Mouse (Mus musculus): ENCODE results near the gene 1810055G02Rik.

1810055G02Rik gene

GRCm38 (mm10) chr19:3743362-3743761 is 35.3 kb downstream of the 1810055G02Rik start:
- DNase-seq (ENCODE audit: low spot score) = no peak

- DNase-seq (ENCODE audit: low spot score) = peak; percentile 36
These were observed 35.9 kb downstream of the 1810055G02Rik start for GRCm38 (mm10) chr19:3743851-3744512.

DNA sequence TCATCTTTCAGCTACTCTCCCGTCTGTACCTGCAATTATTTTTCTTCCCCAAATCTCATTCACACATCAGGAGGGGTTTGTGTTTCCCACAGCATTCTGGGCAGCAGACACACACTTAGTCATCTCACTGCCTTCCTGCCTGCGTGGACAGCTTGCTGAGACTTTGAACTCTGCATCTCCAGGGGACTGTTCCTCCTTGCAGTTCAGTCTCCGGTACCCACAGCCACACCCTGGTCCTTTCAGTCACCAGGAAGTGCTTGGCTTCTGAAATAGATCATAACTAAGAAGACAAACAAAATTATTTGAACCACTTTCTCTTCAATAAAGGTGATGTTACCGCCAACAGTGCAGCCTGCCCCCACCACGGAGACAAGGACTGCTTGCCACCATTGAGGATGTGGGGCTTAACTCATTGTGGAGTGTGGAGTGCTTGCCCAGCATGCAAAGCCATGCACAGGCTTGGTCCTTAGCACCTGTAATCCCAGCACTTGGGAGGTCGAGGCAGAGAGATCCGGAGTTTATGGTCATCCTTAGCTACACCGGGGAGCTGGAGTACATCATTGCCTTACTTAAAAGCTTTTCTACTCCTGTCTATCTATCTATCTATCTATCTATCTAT is 44.6 kb downstream of the 1810055G02Rik start:
- no peak for DNase-seq (ENCODE audit: low spot score)

GRCm38 (mm10) chr19:3753240-3753633 is 45.1 kb downstream of the 1810055G02Rik start:
- no peak for DNase-seq (ENCODE audit: low spot score)

- DNase-seq (ENCODE audit: low spot score) = no peak
These were observed 45.6 kb downstream of the 1810055G02Rik start for GRCm38 (mm10) chr19:3753738-3754137.

DNA sequence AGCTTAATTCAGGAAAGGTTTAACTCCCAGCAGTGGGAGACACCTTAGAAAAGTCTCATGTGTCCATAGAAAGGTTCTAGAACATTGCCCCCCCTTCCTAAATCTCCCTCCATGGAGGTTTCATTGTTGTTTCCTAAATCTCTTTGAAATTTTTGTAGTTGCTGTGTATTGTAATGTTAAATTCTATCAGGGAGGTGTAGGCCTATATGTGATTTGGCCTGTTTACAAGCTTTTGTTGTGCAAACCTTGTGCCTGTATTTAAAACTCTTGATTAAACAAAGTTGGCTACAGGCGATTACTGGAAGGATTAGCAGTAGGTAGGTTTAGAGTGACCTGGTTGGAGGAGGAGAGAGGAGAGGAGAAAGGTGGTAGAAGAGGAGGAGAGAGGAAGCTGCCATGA is 49.8 kb downstream of the 1810055G02Rik start:
- no peak for DNase-seq (ENCODE audit: low spot score)

DNA sequence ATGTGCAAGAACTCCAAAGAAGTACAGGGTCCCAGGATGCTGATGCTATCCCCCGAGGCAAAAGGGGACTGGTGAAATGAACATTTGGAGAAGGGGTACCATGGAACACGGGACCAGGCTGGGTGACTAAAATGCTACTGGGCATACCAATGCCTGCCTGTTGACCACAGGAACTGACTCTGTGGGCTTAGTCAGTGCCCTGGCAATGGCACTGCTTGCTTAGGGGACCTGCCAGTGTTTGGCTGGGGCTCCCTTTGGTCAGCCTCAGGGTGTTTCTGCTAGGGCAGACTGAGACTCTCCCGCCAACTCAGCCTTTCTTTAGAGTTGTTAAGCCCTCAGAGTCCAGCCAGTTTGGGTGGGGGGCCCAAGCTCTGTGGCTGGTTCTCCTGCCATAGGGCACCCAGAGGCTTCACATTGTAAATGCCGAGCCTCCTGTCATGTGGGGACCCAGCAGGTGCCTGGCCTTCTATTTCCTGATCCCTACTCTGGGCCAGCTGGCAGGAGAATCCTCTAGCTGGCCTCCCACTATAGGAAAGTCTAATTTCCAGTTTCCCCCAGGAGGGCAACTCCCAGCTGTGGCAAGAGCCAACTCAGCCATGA is 57.2 kb downstream of the 1810055G02Rik start:
- no peak for DNase-seq (ENCODE audit: low spot score)

DNA sequence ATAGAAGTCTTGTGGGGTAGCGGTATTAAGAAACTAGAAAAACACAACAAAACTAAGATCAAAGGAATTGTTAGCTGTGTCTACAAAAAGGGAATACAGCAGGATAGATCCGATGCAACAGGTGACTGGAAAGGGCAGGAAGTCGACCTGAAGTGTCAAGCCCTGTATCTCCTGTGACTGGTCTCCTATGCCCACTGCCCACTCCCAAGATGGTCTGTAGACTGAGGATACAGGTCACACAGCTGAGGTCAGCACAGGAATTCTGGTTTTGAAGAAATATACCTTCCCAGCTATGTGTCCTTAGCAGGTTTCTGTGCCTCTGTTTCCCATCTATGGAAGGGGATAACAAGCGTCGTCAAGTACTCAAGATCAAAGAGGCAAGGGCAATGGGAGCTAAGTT is 58.3 kb downstream of the 1810055G02Rik start:
- DNase-seq (ENCODE audit: low spot score) = no peak

GRCm38 (mm10) chr19:3767276-3767780 is 59.2 kb downstream of the 1810055G02Rik start, which contains the start of gene Kmt5b:
Gene Kmt5b (plus strand): TSS chr19:3767421.
- no peak for DNase-seq (ENCODE audit: low spot score)
